Mouse (Mus musculus): ENCODE data around the gene Hs6st3.
"Not testable (repeated sequence)": the region's sequence is repeated elsewhere in the genome, so short reads cannot be mapped to it uniquely, and the experiment has no call there.

Gene Hs6st3

GRCm38 (mm10) chr14:119452797-119453196 is 314.7 kb downstream of the Hs6st3 start:
- DNase-seq: no peak

- no peak for DNase-seq
These were observed 326.2 kb downstream of the Hs6st3 start for GRCm38 (mm10) chr14:119464308-119464707.

DNA sequence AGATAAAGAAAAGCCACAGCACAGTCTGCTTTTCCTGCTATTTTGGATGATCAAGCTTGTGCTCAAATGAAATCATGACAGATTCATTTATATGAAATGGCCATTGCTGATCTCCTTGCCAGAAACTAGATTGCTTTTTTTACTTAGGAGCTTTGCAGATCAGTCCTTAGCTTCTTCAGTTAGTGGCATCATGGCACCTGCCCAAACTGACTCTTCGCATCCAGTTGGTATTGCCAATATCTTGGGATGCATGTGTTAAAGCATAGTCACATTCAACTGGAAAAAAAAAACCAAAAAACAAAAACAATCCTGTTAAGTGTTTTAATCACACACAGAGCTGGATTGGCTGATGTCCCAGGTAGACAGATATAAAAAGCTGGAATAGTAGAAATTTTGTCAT is 326.7 kb downstream of the Hs6st3 start:
- DNase-seq: no peak

GRCm38 (mm10) chr14:119466899-119467588 is 328.9 kb downstream of the Hs6st3 start:
- DNase-seq: no peak

- no peak for DNase-seq
These were observed 338.4 kb downstream of the Hs6st3 start for GRCm38 (mm10) chr14:119476582-119476981.

DNA sequence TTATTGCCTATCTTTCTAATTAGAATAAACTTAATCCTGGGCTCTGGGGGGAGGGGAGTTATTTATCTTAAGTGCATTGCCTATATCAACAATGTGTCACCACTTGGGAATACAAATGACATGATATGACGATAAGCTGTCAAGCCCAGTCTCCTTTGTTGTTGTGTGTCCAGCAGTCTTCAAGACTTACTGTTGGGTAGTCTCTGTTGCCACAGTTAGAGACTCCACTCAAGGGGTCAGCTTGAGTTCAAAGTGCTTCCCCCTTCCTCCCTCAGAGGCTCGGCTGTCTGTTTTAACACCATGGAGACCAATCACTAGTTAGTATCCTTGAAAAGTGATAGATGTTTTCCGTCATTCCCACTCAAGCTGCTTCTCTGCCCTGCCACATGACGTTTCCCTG is 339.7 kb downstream of the Hs6st3 start:
- DNase-seq: no peak

- DNase-seq: no peak
These were observed 351.0 kb downstream of the Hs6st3 start for GRCm38 (mm10) chr14:119488978-119489703.

DNA sequence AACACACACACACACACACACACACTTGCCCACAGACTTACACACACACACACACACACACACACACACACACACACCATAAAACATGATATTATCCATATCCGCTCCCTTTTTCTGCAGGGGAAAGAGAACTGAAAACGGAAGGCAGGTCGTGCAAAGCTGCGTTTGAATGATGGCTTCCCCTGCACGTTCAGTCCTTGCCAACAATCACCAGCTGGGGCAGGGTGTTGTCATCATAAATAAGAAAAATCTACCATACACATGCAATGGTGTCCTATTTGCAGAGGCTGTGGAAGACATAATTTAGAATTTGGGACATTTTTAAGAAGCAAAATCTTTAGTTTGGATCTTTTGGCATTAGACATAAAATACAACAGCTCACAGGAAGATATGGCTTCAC is 382.5 kb downstream of the Hs6st3 start:
- DNase-seq: no peak

GRCm38 (mm10) chr14:119521056-119521455 is 382.9 kb downstream of the Hs6st3 start:
- DNase-seq: no peak

DNA sequence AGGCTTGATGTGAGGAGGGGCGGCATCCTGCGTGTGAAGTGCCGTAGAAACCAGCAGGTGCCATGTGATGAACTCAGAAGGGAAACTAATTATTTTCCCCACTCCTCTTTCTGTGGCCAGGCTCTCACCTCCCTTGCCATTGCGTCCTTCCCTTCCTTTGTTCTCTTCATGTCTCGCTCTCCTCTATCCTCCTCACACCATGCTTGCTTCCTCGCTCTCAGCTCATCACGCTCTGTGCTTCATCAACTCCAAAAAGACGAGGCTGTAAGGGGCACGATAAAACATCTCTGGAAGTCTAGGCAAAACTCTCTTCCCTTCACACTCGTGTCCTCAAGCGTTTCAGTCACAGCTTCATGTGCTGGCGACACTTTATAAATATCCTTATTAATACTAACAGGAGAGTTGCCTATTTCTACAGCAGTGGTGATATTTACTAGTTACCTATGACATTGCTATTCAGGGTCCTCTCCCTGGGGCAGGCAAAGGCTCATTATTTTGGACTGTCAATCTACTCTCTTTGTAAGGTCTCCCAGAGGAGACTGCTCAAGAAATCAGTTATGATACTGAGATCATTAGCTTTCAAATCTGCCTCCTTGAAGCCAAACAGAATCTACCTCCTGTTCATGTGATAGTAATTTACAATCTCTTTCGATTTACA is 394.9 kb downstream of the Hs6st3 start:
- no peak for DNase-seq

GRCm38 (mm10) chr14:119540505-119540904 is 402.4 kb downstream of the Hs6st3 start:
- no peak for DNase-seq

- DNase-seq: no peak
These were observed 406.5 kb downstream of the Hs6st3 start for GRCm38 (mm10) chr14:119544596-119544995.

- DNase-seq: no peak
These were observed 420.2 kb downstream of the Hs6st3 start for GRCm38 (mm10) chr14:119558356-119558755.

DNA sequence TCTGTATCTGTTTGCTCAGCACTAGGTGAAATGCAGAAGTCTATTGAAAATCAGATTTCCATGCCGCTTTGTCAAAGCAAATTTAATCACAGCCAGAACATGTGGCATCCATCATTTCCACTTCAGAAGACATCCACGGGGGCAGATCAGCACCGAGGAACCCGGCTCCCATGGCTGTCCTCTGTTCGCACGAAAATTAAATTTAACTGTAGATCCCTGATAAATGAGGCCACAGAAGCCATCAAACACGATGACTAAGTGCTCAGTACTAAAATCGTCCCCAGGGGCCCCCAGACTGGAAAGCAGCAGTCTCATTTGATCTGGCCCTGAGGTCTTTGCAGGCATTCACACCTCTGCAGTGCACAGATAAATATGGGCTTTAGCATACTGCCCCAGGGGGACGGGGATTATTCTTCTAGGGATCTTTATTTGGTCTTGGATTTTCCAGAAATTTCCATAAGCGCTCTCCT is 443.9 kb downstream of the Hs6st3 start:
- no peak for DNase-seq

DNA sequence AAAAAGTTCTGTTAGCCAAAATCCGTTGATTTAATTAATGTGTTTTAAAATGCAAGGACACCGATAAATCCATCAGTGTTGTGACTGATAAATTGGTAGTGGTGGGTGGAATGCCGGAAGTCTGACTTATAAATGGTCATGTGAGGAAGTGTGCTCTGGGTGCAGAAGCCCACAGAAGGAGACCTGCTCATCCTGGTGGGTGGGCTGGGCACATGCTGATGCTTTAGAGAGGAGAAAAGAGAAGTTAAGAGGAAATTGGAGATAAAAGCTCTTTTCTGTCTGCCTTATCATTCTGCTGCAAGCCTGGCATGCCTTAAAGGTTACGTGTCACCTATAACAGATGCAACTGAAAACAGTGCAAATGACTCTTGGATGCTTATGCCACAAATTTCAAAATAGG is 446.9 kb downstream of the Hs6st3 start:
- DNase-seq: no peak

DNA sequence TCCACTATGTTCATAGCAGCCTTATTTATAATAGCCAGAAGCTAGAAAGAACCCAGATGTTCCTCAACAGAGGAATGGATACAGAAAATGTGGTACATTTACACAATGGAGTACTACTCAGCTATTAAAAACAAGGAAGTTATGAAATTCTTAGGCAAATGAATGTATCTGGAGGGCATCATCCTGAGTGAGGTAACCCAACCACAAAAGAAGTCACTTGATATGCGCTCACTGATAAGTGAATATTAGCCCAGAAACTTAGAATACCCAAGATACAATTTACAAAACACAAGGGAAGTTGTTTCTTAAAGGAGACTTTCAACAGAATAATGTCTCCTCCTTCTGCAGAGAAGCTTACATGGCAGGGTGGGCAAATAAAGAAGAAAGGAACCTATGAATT is 449.2 kb downstream of the Hs6st3 start:
- not testable (repeated sequence) for DNase-seq

- no peak for DNase-seq
These were observed 466.2 kb downstream of the Hs6st3 start for GRCm38 (mm10) chr14:119604327-119604726.

DNA sequence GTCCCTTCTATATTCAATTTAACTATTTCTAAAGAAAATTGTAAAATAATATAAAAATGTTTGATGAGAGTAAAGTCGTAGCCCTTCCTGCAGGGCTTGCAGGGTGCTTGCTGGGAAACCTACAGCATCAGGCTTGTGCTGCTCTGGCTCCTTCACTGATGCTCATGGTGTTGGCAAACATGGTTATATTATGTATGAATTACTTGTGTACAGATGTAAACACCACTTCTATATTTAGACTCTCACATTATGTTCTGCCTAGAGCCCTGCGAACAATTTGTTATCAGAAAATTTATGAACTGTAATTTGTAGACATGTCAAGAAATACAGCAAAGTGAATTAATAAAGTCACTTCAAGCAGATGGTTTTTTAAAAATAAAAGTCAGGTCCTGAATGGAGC is 474.7 kb downstream of the Hs6st3 start:
- DNase-seq: no peak

GRCm38 (mm10) chr14:119629127-119629526 is 491.0 kb downstream of the Hs6st3 start:
- DNase-seq: no peak

DNA sequence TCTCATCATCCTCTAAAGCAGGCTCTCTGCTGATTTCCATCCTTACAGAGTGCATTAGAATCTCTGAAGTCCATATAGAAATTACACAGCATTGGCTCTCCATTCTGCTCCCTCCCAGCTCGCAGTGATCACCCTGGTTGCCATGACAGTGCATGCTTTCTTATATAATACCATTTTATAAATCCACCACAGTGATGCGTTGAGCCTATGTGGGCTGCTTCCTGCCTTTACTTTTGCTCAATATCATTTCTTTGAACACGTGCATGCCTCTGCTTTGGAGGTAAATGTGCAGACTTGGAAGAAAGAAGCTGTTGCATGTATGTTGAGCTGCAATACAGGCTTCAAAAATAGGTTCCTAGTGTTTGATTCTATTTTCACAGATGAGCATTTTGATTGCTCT is 494.9 kb downstream of the Hs6st3 start:
- no peak for DNase-seq

DNA sequence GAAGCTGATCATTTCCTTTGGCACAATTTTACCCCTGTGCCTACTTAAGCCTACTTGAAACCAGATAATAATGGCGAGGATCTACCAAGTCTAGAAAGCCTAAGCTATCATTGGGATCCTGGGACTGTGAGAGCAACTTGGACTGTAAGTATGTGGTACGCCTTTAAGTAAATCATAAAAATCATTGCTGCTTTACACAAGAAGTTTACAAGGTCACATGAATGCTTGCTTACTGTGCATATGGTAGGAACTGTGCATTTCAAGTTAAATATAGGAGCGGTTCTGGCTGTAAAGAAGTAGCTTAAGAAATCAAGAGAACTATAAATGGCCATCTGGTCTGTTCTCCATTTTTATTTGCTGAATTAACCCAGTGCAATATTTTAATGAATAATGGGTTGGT is 495.5 kb downstream of the Hs6st3 start:
- DNase-seq: no peak

DNA sequence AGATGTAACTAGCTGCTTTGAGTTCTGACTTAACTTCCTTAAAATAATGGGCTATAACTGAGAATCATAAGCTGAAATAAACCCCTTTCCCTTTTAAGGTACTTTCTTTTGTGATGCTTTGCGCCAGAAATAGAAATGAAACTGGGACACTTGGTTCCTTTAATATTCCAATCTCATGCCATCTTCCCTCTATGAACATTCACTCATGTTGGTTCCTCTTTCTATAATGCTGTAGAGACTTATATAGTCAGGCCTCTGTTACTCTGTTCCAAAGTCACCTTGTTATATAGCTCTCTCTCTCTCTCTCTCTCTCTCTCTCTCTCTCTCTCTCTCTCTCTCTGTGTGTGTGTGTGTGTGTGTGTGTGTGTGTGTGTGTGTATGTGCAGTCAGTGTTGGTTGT is 504.7 kb downstream of the Hs6st3 start:
- DNase-seq: no peak

DNA sequence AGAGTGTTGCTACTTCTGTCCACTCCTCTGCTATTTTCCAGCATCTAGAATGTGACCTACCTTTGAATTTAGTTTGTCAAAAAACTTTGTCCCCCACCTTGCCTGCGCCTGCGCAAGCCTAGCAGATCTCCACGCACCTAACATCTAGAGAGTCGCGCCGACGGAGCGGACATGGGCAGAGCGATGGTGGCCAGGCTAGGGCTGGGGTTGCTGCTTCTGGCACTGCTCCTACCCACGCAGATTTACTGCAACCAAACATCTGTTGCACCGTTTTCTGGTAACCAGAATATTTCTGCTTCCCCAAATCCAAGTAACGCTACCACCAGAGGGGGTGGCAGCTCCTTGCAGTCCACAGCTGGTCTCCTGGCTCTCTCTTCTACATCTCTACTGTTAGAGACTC is 505.7 kb downstream of the Hs6st3 start:
- no peak for DNase-seq

DNA sequence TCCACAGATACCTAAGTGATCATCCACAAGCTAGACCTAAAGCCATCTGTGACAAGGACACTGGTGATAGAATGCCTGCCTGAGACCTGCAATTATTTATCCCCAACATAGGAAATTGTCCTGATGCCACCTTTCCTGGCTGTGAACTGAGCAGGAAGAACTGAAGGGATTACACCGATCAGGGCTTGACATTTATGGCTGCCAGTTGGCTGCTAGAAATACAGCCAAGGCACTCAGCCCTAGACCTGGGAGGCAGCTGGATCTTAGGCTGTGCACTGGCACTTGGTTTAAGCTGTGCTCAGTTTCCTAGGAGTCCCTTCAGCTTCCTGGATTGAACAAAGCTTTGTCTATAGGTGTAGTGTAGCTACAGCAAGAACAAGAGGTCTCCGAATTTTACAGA is 518.8 kb downstream of the Hs6st3 start:
- no peak for DNase-seq
